Mouse (Mus musculus): Measurements from ENCODE around the gene Cdx2.

Gene Cdx2

GRCm38 (mm10) chr5:147315432-147316075 is 8.5 kb upstream of the Cdx2 start:
- no peak for DNase-seq

- DNase-seq = no peak
Observed at GRCm38 (mm10) chr5:147314646-147315431, 7.8 kb upstream of the Cdx2 start.

GRCm38 (mm10) chr5:147312830-147313685 is 6.0 kb upstream of the Cdx2 start:
- no peak for DNase-seq

- DNase-seq = no peak
Observed at GRCm38 (mm10) chr5:147309786-147310185, 2.7 kb upstream of the Cdx2 start.

- DNase-seq = no peak
Observed at GRCm38 (mm10) chr5:147308451-147308850, 1.4 kb upstream of the Cdx2 start.

GRCm38 (mm10) chr5:147307398-147307785 is 322 bp upstream of the Cdx2 start:
- no peak for DNase-seq

- no peak for DNase-seq
Observed at GRCm38 (mm10) chr5:147305856-147306637, 1.0 kb downstream of the Cdx2 start.

- DNase-seq = no peak
Observed at GRCm38 (mm10) chr5:147305166-147305565, 1.9 kb downstream of the Cdx2 start.

- DNase-seq = no peak
Observed at GRCm38 (mm10) chr5:147304276-147305155, 2.6 kb downstream of the Cdx2 start.

DNA sequence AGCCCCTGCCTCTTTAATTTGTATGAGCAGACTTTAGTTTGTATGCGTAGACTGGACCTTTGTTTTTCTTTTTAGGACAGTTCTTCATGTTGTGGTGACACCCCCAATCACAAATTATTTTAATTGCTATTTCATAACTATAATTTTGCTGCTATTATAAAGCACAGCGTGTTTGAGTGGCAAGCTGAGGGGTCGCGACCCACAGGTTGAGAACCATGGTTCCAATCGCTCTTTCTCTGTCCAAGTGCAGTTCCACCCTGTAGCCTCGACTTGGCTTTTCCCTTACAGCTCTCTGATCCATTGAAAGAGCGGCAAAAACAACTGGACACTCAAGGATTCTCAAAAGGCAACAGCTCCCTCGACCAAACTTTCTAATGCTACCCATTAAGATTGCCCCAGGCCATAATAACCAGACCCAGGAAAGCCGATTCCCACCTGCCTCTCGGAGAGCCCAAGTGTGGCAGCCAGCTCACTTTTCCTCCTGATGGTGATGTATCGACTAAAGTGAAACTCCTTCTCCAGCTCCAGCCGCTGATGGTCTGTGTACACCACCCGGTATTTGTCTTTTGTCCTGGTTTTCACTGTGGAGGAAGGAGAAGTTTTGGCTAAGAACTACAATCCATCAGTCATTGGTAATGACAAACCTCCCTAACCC is 4.2 kb downstream of the Cdx2 start:
- no peak for DNase-seq

- DNase-seq = no peak
Observed at GRCm38 (mm10) chr5:147302141-147302540, 4.9 kb downstream of the Cdx2 start.

DNA sequence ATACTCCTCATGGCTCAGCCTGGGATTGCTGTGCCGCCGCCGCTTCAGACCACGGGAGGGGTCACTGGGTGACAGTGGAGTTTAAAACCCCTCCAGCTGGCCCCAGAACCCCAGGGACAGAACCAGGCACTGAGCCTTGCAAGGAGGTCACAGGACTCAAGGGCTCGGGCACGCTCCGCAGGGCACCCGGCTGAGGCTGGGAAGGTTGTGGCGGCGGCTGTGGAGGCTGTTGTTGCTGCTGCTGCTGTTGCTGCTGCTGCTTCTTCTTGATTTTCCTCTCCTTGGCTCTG is 5.3 kb downstream of the Cdx2 start:
- no peak for DNase-seq

GRCm38 (mm10) chr5:147300917-147301780 is 5.9 kb downstream of the Cdx2 start:
- DNase-seq = no peak

DNA sequence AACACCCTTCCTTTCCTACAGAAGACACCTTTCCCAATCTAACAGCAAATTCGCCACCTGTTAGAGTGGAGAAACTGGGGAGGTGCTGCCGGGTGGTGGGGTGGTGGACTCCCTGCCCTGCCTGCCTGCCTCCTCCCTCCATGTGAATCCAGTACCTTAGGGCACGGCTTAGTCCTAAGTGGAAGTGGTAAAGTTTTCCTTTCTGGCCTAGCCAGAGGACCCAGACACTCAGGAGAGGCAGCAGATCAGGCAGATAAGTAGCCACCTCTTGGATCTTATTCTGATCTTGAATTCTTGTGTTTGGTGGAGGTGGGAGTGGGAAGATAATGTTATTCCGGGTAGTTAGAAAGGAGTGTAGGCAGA is 7.1 kb downstream of the Cdx2 start:
- DNase-seq = no peak

- DNase-seq = peak; percentile 41 to 57
Observed at GRCm38 (mm10) chr5:147299255-147300000, 7.6 kb downstream of the Cdx2 start.

GRCm38 (mm10) chr5:147297249-147297648 is 9.8 kb downstream of the Cdx2 start:
- no peak for DNase-seq

DNA sequence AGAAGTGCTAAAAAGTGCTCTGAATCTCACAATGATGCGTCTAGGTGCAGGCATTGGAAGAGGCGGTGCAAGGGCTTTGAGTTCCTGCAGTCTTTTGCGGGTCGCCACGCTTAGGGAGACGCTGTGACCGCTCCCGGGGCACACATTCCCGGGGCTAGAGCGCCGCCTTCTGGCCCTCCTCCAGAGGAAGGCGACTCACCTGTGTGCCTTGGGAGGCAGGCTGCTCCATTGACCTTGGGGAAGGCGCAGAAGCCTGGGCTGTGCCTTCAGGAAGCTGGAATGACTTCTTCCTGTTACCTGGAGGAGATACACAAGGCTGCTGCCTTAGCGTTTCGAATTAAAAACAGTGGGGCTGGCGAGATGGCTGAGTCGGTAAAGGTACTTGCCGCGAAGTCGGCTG is 12.9 kb downstream of the Cdx2 start:
- peak in 1 of 2 experiments; percentile 32 for DNase-seq

DNA sequence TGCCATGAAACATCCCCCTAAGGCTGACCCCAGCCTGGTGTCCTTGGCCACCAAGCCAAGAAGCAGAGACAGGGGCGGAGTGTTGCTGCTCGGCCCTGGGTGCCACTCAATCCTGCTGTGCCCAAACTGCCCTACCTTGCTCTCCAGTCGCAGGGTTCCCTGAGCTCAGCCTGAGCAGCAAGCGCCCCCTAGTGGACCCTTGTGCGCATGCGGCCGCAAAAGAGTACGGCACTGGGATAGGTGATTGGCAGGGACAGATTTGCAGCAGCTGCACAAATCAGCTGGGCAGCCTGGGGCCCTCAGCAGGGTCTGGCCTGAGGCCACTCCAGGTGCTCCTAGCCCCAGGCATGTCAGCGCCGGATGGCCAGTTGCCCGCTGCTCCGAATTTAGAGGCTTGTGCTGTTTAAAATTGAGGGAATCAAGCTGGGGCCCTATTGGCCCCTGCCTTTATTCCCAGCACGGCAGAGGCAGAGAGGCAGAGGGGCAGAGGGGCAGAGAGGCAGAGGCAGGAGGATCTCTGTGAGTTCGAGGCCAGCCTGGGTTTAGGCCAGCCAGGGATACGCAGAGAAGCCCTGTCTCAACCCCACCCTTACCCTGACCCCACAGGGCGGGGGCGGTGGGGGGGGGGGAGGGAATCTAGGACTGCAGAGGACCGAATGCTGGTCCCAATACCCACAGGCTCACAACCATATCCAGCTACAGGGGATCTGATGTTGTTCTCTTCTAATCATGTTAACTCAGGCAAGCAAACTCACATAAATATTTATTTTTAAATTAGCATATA is 13.8 kb downstream of the Cdx2 start:
- DNase-seq = peak; percentile 44 to 65

Measured in lung, postnatal 4 days (tissue).